Mouse (Mus musculus) brain, embryonic 14.5 days (tissue): ENCODE measurements at regions not wholly inside any gene's neighbourhood (a gene's known extent, or its start where the extent isn't known, plus 50 kb on each side); places are given as distances from the start of the nearest gene placed in this dataset.

Experiments used
- DNase-seq: peaks from one replicate; pipeline ENCODE4 v3.0.0-alpha.2; 2011; ENCODE audit warnings: low read depth
- CTCF ChIP-seq: fragments of 200-500 bp; IDR thresholded peaks from 2 replicates; pipeline ENCODE4 v1.5.1; 2012; ENCODE audit warnings: inconsistent platforms, mild to moderate bottlenecking, moderate library complexity, borderline replicate concordance; ENCODE audit not compliant: insufficient read depth, insufficient read length; ENCODE audit errors: extremely low read depth
- POLR2A ChIP-seq: fragments of 200-500 bp; IDR thresholded peaks from 2 replicates; pipeline ENCODE4 v1.6.1; 2012; ENCODE audit warnings: mild to moderate bottlenecking, inconsistent platforms, borderline replicate concordance; ENCODE audit not compliant: poor library complexity, insufficient read depth, insufficient read length, severe bottlenecking; ENCODE audit errors: extremely low read depth

- DNase-seq = peak; percentile 71
- no peak for TF ChIP-seq CTCF
- TF ChIP-seq POLR2A = no peak
These were observed 328.7 kb downstream of the Ptprc start for GRCm38 (mm10) chr1:137846857-137847256.

GRCm38 (mm10) chr1:137840531-137840930 lies 335.0 kb downstream of the Ptprc start:
- no peak for TF ChIP-seq CTCF
- no peak for TF ChIP-seq POLR2A
- DNase-seq = peak; percentile 38

- DNase-seq = no peak
- no peak for TF ChIP-seq POLR2A
- no peak for TF ChIP-seq CTCF
These were observed 335.8 kb downstream of the Ptprc start for GRCm38 (mm10) chr1:137839703-137840102.

- peak; percentile 45 for DNase-seq
- TF ChIP-seq POLR2A (no peak), CTCF (no peak)
These were observed 336.2 kb downstream of the Ptprc start for GRCm38 (mm10) chr1:137839263-137839662.

GRCm38 (mm10) chr1:137838357-137838756 lies 337.2 kb downstream of the Ptprc start:
- peak; percentile 79 for DNase-seq
- no peak for TF ChIP-seq POLR2A
- TF ChIP-seq CTCF = no peak

GRCm38 (mm10) chr1:137833535-137833934 lies 342.0 kb downstream of the Ptprc start:
- no peak for TF ChIP-seq CTCF
- no peak for TF ChIP-seq POLR2A
- DNase-seq = no peak

GRCm38 (mm10) chr1:137831284-137831683 lies 344.2 kb downstream of the Ptprc start:
- no peak for DNase-seq
- TF ChIP-seq CTCF = no peak
- TF ChIP-seq POLR2A = no peak

GRCm38 (mm10) chr1:137827379-137827778 lies 348.1 kb downstream of the Ptprc start:
- no peak for DNase-seq
- TF ChIP-seq CTCF = no peak
- no peak for TF ChIP-seq POLR2A

GRCm38 (mm10) chr1:137815401-137815888 lies 360.1 kb downstream of the Ptprc start:
- no peak for DNase-seq
- TF ChIP-seq POLR2A = no peak
- TF ChIP-seq CTCF = no peak

GRCm38 (mm10) chr1:137814556-137814955 lies 361.0 kb downstream of the Ptprc start:
- DNase-seq = no peak
- TF ChIP-seq CTCF = no peak
- TF ChIP-seq POLR2A = no peak

GRCm38 (mm10) chr1:137813716-137814115 lies 361.8 kb downstream of the Ptprc start:
- no peak for TF ChIP-seq CTCF
- no peak for TF ChIP-seq POLR2A
- no peak for DNase-seq

- DNase-seq = no peak
- no peak for TF ChIP-seq CTCF
- no peak for TF ChIP-seq POLR2A
These were observed 363.5 kb downstream of the Ptprc start for GRCm38 (mm10) chr1:137811981-137812380.

GRCm38 (mm10) chr1:137806742-137807141 lies 368.8 kb downstream of the Ptprc start:
- DNase-seq = no peak
- no peak for TF ChIP-seq POLR2A
- TF ChIP-seq CTCF = no peak

GRCm38 (mm10) chr1:137806252-137806651 lies 369.3 kb downstream of the Ptprc start:
- DNase-seq = no peak
- no peak for TF ChIP-seq CTCF
- no peak for TF ChIP-seq POLR2A
